Mouse (Mus musculus) intestine, embryonic 14.5 days (tissue): ENCODE measurements around the gene Gm45062. TPM values are rescaled to one million over a fixed set of nuclear protein-coding genes. Genes with fewer than 3 reads are reported as not detected.
A peak's percentile ranks its signal among the peaks of the same experiment; 100 is the strongest.

Source experiments
- ATAC-seq: fragments of 200-750 bp; cut with Nextera tagmentation; replicated peaks from 2 replicates; pipeline ENCODE4 v1.8.0; 2017; ENCODE audit warnings: low read depth, moderate number of reproducible peaks, moderate TSS enrichment, moderate library complexity; ENCODE audit not compliant: low FRiP score, low TSS enrichment
- DNase-seq: peaks from one replicate; pipeline ENCODE4 v3.0.0-alpha.2; 2018; ENCODE audit warnings: low spot score
- H3K27ac ChIP-seq: fragments of 300-500 bp; sonication (generic); 2 replicates; pipeline ENCODE4 v1.5.1; 2014; ENCODE audit warnings: low read depth, mild to moderate bottlenecking, control low read depth
- H3K27me3 ChIP-seq: fragments of 300-500 bp; sonication (generic); replicated peaks from 2 replicates; pipeline ENCODE4 v1.6.1; 2014; ENCODE audit warnings: low read length, control low read depth; ENCODE audit not compliant: control insufficient read depth, insufficient read depth
- H3K36me3 ChIP-seq: fragments of 300-500 bp; sonication (generic); 2 replicates; pipeline ENCODE4 v1.6.1; 2014; ENCODE audit warnings: low read length, control low read depth; ENCODE audit not compliant: control insufficient read depth, insufficient read depth
- H3K4me1 ChIP-seq: fragments of 300-500 bp; sonication (generic); replicated peaks from 2 replicates; pipeline ENCODE4 v1.6.1; 2014; ENCODE audit warnings: low read length, control low read depth, mixed read lengths; ENCODE audit not compliant: control insufficient read depth, insufficient read depth
- H3K4me2 ChIP-seq: fragments of 300-500 bp; sonication (generic); 2 replicates; pipeline ENCODE4 v1.6.1; 2014; ENCODE audit warnings: low read length
- H3K4me3 ChIP-seq: fragments of 300-500 bp; sonication (generic); 2 replicates; pipeline ENCODE4 v1.5.1; 2014; ENCODE audit warnings: low read depth, low read length, control low read depth, mixed read lengths
- H3K9ac ChIP-seq: fragments of 300-500 bp; sonication (generic); 2 replicates; pipeline ENCODE4 v1.6.1; 2014; ENCODE audit warnings: mild to moderate bottlenecking, low read length
- H3K9me3 ChIP-seq: fragments of 300-500 bp; sonication (generic); 2 replicates; pipeline ENCODE4 v1.6.1; 2016; ENCODE audit warnings: low read length, control low read depth; ENCODE audit not compliant: control insufficient read depth
- WGBS: fragments of 180-500 bp; shearing (Covaris S2); extraction: QIAGEN DNeasy Blood & Tissue Kit; methylation state at CpG from one replicate; pipeline ENCODE4 v1.1.7; 2014; 5-methylcytosine and 5-hydroxymethylcytosine counted together
- polyA plus RNA-seq: library from polyadenylated mRNA; unstranded; fragments of >200 nt; fragmentation: Nextera tagmentation; extraction: Ambion mirVana; gene quantifications from 2 replicates; pipeline ENCODE4 v1.2.1, GENCODE M21; 2014

The Gm45062 gene
- polyA plus RNA-seq, 1 experiment from 2014 or later: 8.6 TPM

DNA sequence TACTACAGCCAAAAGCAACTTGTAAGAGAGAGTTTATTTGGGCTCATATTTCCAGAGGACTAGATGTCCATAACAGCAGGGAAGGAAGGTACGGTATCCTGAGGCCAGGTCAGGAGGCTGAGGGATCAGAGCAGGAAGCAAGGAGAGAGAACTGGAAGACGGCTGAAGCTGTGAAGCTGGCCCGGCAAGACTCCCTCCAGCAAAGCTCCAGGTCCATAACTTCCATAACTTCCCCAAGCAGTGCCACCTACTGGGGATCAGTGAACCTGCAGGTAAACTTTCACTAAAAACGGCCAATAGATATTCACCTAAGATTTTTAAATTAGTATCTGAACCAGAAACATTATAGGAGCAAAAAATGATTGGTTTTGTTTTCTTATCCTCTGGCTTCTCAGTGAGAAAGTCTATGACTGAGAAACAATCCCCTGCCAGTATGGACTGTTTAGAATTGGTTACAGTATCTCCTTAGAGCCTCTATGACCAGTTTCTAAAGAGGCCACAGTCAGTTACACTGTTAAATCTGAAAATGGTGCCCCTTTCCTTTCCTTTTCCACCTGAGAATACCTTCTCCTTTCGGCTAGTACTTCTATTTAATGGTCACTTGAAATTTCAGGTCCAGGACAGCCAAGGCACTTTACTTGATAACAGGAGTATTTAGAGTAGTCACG lies 15.3 kb downstream of the Gm45062 start:
- Histone ChIP-seq H3K4me3 (no peak overlapping the region), H3K4me1 (no peaks in the 10 kb centered on the region), H3K36me3 (no peaks in the 10 kb centered on the region), H3K27ac (no peak overlapping the region), H3K4me2 (no peak overlapping the region), H3K9ac (no peak overlapping the region), H3K9me3 (no peaks in the 10 kb centered on the region), H3K27me3 (no peaks in the 10 kb centered on the region)
- no peak for ATAC-seq
- 37% methylated on average over 6 of the region's 6 CpGs for WGBS
- peak; percentile 71 for DNase-seq

DNA sequence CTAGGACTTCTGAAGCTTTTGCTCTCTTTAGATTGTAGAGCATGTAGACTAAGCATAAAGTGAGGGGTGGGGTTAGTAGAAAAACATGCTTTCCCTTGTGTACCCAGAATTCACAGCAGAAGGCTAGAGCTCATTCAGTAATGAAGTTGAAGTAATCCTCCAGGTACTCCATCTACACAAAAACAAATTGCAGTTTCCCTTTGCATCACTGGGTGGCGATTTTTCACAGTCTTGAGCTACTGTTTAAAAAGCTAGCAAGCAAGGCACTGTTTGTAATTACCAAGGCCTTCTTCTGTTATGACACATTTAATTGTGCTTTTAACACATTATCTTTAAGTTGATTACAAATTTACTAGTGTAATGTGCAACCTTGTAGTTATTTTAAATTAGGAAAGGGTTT lies 15.8 kb downstream of the Gm45062 start:
- WGBS: 0% methylated on average over 1 of the region's 1 CpGs
- H3K9ac ChIP-seq: no peak overlapping the region
- no peaks in the 10 kb centered on the region for H3K4me1 ChIP-seq
- H3K4me2 ChIP-seq: no peak overlapping the region
- H3K4me3 ChIP-seq: no peak overlapping the region
- DNase-seq (no peak), ATAC-seq (no peak)
- H3K9me3 ChIP-seq: no peaks in the 10 kb centered on the region
- H3K27me3 ChIP-seq: no peaks in the 10 kb centered on the region
- H3K27ac ChIP-seq: no peak overlapping the region
- no peaks in the 10 kb centered on the region for H3K36me3 ChIP-seq

GRCm38 (mm10) chr6:8276431-8276830 lies 17.2 kb downstream of the Gm45062 start:
- H3K9ac ChIP-seq: no peak overlapping the region
- no peak overlapping the region for H3K27ac ChIP-seq
- H3K27me3 ChIP-seq: no peaks in the 10 kb centered on the region
- ATAC-seq (0 out of 2 replicates have a peak, but pooled peaks have one; percentile 40), DNase-seq (no peak)
- H3K4me3 ChIP-seq: no peak overlapping the region
- no peak overlapping the region for H3K4me2 ChIP-seq
- no peaks in the 10 kb centered on the region for H3K36me3 ChIP-seq
- no peaks in the 10 kb centered on the region for H3K9me3 ChIP-seq
- H3K4me1 ChIP-seq: no peaks in the 10 kb centered on the region
- WGBS: 63% methylated on average over 4 of the region's 4 CpGs

GRCm38 (mm10) chr6:8278426-8279002 lies 19.3 kb downstream of the Gm45062 start:
- H3K4me2 ChIP-seq: no peak overlapping the region
- DNase-seq (no peak), ATAC-seq (no peak)
- H3K4me3 ChIP-seq: no peak overlapping the region
- no peaks in the 10 kb centered on the region for H3K9me3 ChIP-seq
- no peaks in the 10 kb centered on the region for H3K27me3 ChIP-seq
- no peak overlapping the region for H3K9ac ChIP-seq
- no peaks in the 10 kb centered on the region for H3K4me1 ChIP-seq
- WGBS: 78% methylated on average over 5 of the region's 5 CpGs
- H3K36me3 ChIP-seq: no peaks in the 10 kb centered on the region
- no peak overlapping the region for H3K27ac ChIP-seq

DNA sequence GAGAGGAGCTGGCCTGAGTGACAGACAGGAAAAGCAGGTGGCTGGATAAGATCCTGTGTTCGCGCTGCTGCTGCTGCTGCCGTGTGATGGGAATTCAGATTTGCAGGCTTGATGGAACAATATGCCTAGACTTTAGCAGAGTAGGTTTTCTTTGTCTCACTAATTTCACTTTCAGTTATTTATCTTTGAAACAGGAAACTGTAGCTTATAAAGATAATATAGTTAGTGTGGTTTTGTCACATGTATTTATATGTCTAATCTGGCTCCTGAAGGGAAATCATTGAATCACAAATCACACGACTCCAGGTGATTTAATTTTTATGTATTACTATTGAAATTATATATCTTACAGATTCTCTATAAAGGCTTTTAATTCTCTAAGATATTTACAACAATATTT lies 24.0 kb downstream of the Gm45062 start:
- DNase-seq: no peak
- Histone ChIP-seq H3K4me2 (no peak overlapping the region), H3K4me3 (no peak overlapping the region), H3K9ac (no peak overlapping the region), H3K4me1 (no peaks in the 10 kb centered on the region), H3K9me3 (no peaks in the 10 kb centered on the region), H3K36me3 (no peaks in the 10 kb centered on the region), H3K27me3 (no peaks in the 10 kb centered on the region), H3K27ac (no peak overlapping the region)
- ATAC-seq: no peak
- WGBS: 88% methylated on average over 4 of the region's 4 CpGs

DNA sequence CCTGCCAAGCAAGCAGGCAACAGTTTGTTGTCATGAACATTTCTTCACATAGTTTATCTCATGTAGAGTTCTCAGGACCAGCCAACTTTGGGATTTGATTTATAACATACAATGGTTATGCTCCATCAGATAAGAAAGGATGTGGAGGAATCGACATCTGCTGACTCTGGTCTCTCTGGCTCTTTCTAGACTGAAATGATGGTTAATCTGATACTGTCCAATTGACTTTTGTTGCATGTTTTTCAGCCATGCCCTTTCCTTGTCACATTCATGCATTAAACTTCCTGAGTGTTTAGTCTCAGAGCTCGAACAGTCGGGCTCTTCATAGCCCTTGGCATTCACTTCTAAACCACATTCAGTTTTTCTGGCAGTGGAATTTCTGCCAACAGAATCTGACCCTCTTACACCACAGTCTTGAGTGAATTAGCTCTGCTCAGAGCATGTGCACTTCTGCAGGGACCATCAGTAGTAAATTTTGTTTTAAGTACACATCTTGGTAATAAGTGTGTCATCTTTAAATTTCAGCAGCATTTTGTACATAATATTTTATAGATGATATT lies 26.2 kb downstream of the Gm45062 start:
- DNase-seq (no peak), ATAC-seq (no peak)
- H3K4me1 ChIP-seq: no peaks in the 10 kb centered on the region
- H3K4me2 ChIP-seq: no peak overlapping the region
- H3K27me3 ChIP-seq: no peaks in the 10 kb centered on the region
- WGBS: 77% methylated on average over 3 of the region's 3 CpGs
- no peak overlapping the region for H3K27ac ChIP-seq
- no peak overlapping the region for H3K9ac ChIP-seq
- H3K9me3 ChIP-seq: no peaks in the 10 kb centered on the region
- no peak overlapping the region for H3K4me3 ChIP-seq
- no peaks in the 10 kb centered on the region for H3K36me3 ChIP-seq

GRCm38 (mm10) chr6:8286146-8286545 lies 26.9 kb downstream of the Gm45062 start:
- ATAC-seq (no peak), DNase-seq (no peak)
- H3K4me1 ChIP-seq: no peaks in the 10 kb centered on the region
- H3K27me3 ChIP-seq: no peaks in the 10 kb centered on the region
- no peaks in the 10 kb centered on the region for H3K36me3 ChIP-seq
- H3K27ac ChIP-seq: no peak overlapping the region
- no peaks in the 10 kb centered on the region for H3K9me3 ChIP-seq
- H3K4me3 ChIP-seq: no peak overlapping the region
- 95% methylated on average over 3 of the region's 3 CpGs for WGBS
- H3K9ac ChIP-seq: no peak overlapping the region
- H3K4me2 ChIP-seq: no peak overlapping the region

GRCm38 (mm10) chr6:8288755-8289580 lies 29.7 kb downstream of the Gm45062 start:
- WGBS: 89% methylated on average over 4 of the region's 4 CpGs
- no peak for ATAC-seq
- H3K27me3 ChIP-seq: no peaks in the 10 kb centered on the region

More at GRCm38 (mm10) chr6:8288755-8289580, 29.7 kb downstream of the Gm45062 start:
- no peaks in the 10 kb centered on the region for H3K36me3 ChIP-seq
- H3K4me3 ChIP-seq: no peak overlapping the region
- no peaks in the 10 kb centered on the region for H3K4me1 ChIP-seq
- H3K27ac ChIP-seq: no peak overlapping the region
- no peaks in the 10 kb centered on the region for H3K9me3 ChIP-seq
- DNase-seq: no peak
- no peak overlapping the region for H3K9ac ChIP-seq
- H3K4me2 ChIP-seq: no peak overlapping the region
